Mouse (Mus musculus): ENCODE data around the gene Ppp2r3c. TPM values are rescaled to one million over a fixed set of nuclear protein-coding genes. Genes with fewer than 3 reads are reported as not detected.

Ppp2r3c gene
- polyA plus RNA-seq, 1 experiment, result 19.7 TPM

GRCm38 (mm10) chr12:55315192-55315591 lies 12.4 kb upstream of the Ppp2r3c start:
- H3K4me3 ChIP-seq (ENCODE audit: insufficient read depth, low read length), result no peak overlapping the region
- TF ChIP-seq POLR2A (IDR thresholded peaks at IDR 0.05; ENCODE audit: borderline replicate concordance, low read depth, low read length), result no peak
- no peak for TF ChIP-seq CTCF (IDR thresholded peaks at IDR 0.05; ENCODE audit: low read depth, low read length)
- peaks cover 4% of the 10 kb centered on the region; the same call in 1 of the 2 replicates for H3K4me1 ChIP-seq (ENCODE audit: control insufficient read depth, insufficient read depth, low read length)
- no peak overlapping the region for H3K27ac ChIP-seq (ENCODE audit: insufficient read depth, low read depth, low read length)

GRCm38 (mm10) chr12:55313901-55314300 lies 11.1 kb upstream of the Ppp2r3c start:
- peaks cover 4% of the 10 kb centered on the region; the same call in 1 of the 2 replicates for H3K4me1 ChIP-seq (ENCODE audit: control insufficient read depth, insufficient read depth, low read length)
- no peak overlapping the region for H3K4me3 ChIP-seq (ENCODE audit: insufficient read depth, low read length)
- no peak for TF ChIP-seq POLR2A (IDR thresholded peaks at IDR 0.05; ENCODE audit: borderline replicate concordance, low read depth, low read length)
- TF ChIP-seq CTCF (IDR thresholded peaks at IDR 0.05; ENCODE audit: low read depth, low read length), result no peak
- no peak overlapping the region for H3K27ac ChIP-seq (ENCODE audit: insufficient read depth, low read depth, low read length)

- no peak overlapping the region for H3K4me3 ChIP-seq (ENCODE audit: insufficient read depth, low read length)
- TF ChIP-seq CTCF (IDR thresholded peaks at IDR 0.05; ENCODE audit: low read depth, low read length), result no peak
- TF ChIP-seq POLR2A (IDR thresholded peaks at IDR 0.05; ENCODE audit: borderline replicate concordance, low read depth, low read length), result no peak
- peaks cover 4% of the 10 kb centered on the region; the same call in 1 of the 2 replicates for H3K4me1 ChIP-seq (ENCODE audit: control insufficient read depth, insufficient read depth, low read length)
- H3K27ac ChIP-seq (ENCODE audit: insufficient read depth, low read depth, low read length), result no peak overlapping the region
These were observed 9.0 kb upstream of the Ppp2r3c start for GRCm38 (mm10) chr12:55311841-55312240.

GRCm38 (mm10) chr12:55309501-55309900 lies 6.7 kb upstream of the Ppp2r3c start:
- no peaks in the 10 kb centered on the region for H3K4me1 ChIP-seq (ENCODE audit: control insufficient read depth, insufficient read depth, low read length)
- TF ChIP-seq POLR2A (IDR thresholded peaks at IDR 0.05; ENCODE audit: borderline replicate concordance, low read depth, low read length), result no peak
- TF ChIP-seq CTCF (IDR thresholded peaks at IDR 0.05; ENCODE audit: low read depth, low read length), result no peak
- H3K27ac ChIP-seq (ENCODE audit: insufficient read depth, low read depth, low read length), result no peak overlapping the region
- H3K4me3 ChIP-seq (ENCODE audit: insufficient read depth, low read length), result no peak overlapping the region

GRCm38 (mm10) chr12:55308731-55309130 lies 5.9 kb upstream of the Ppp2r3c start:
- Histone ChIP-seq H3K4me1 (ENCODE audit: control insufficient read depth, insufficient read depth, low read length) (peaks cover 4% of the 10 kb centered on the region; the same call in 1 of the 2 replicates), H3K27ac (ENCODE audit: insufficient read depth, low read depth, low read length) (no peak overlapping the region), H3K4me3 (ENCODE audit: insufficient read depth, low read length) (no peak overlapping the region)
- TF ChIP-seq CTCF (IDR thresholded peaks at IDR 0.05; ENCODE audit: low read depth, low read length), result no peak
- no peak for TF ChIP-seq POLR2A (IDR thresholded peaks at IDR 0.05; ENCODE audit: borderline replicate concordance, low read depth, low read length)

GRCm38 (mm10) chr12:55307566-55307965 lies 4.8 kb upstream of the Ppp2r3c start:
- Histone ChIP-seq H3K4me1 (ENCODE audit: control insufficient read depth, insufficient read depth, low read length) (peaks cover 4% of the 10 kb centered on the region; the same call in 1 of the 2 replicates), H3K27ac (ENCODE audit: insufficient read depth, low read depth, low read length) (no peak overlapping the region), H3K4me3 (ENCODE audit: insufficient read depth, low read length) (no peak overlapping the region)
- TF ChIP-seq CTCF (IDR thresholded peaks at IDR 0.05; ENCODE audit: low read depth, low read length) (no peak), POLR2A (IDR thresholded peaks at IDR 0.05; ENCODE audit: borderline replicate concordance, low read depth, low read length) (no peak)

- Histone ChIP-seq H3K4me3 (ENCODE audit: insufficient read depth, low read length) (no peak overlapping the region), H3K4me1 (ENCODE audit: control insufficient read depth, insufficient read depth, low read length) (peaks cover 6% of the 10 kb centered on the region), H3K27ac (ENCODE audit: insufficient read depth, low read depth, low read length) (no peak overlapping the region)
- TF ChIP-seq POLR2A (IDR thresholded peaks at IDR 0.05; ENCODE audit: borderline replicate concordance, low read depth, low read length) (no peak), CTCF (IDR thresholded peaks at IDR 0.05; ENCODE audit: low read depth, low read length) (no peak)
These were observed 3.6 kb upstream of the Ppp2r3c start for GRCm38 (mm10) chr12:55306371-55306770.

GRCm38 (mm10) chr12:55301472-55302300 lies 1.1 kb downstream of the Ppp2r3c start:
- Histone ChIP-seq H3K4me3 (ENCODE audit: insufficient read depth, low read length) (peak overlapping the region; percentile 69), H3K27ac (ENCODE audit: insufficient read depth, low read depth, low read length) (peak overlapping the region; percentile 92), H3K4me1 (ENCODE audit: control insufficient read depth, insufficient read depth, low read length) (peaks cover 25% of the 10 kb centered on the region)
- no peak for TF ChIP-seq POLR2A (IDR thresholded peaks at IDR 0.05; ENCODE audit: borderline replicate concordance, low read depth, low read length)
- no peak for TF ChIP-seq CTCF (IDR thresholded peaks at IDR 0.05; ENCODE audit: low read depth, low read length)

GRCm38 (mm10) chr12:55300820-55301351 lies 1.9 kb downstream of the Ppp2r3c start:
- Histone ChIP-seq H3K27ac (ENCODE audit: insufficient read depth, low read depth, low read length) (no peak overlapping the region), H3K4me1 (ENCODE audit: control insufficient read depth, insufficient read depth, low read length) (peaks cover 25% of the 10 kb centered on the region), H3K4me3 (ENCODE audit: insufficient read depth, low read length) (peak overlapping the region; percentile 69)
- TF ChIP-seq CTCF (IDR thresholded peaks at IDR 0.05; ENCODE audit: low read depth, low read length), result no peak

- H3K4me1 ChIP-seq (ENCODE audit: control insufficient read depth, insufficient read depth, low read length), result peaks cover 25% of the 10 kb centered on the region
- no peak for TF ChIP-seq CTCF (IDR thresholded peaks at IDR 0.05; ENCODE audit: low read depth, low read length)
- no peak for TF ChIP-seq POLR2A (IDR thresholded peaks at IDR 0.05; ENCODE audit: borderline replicate concordance, low read depth, low read length)
- peak within 1 kb of the TSS; percentile 3; the same call in 1 of the 2 replicates for H3K4me3 ChIP-seq (ENCODE audit: insufficient read depth, low read length)
- H3K27ac ChIP-seq (ENCODE audit: insufficient read depth, low read depth, low read length), result peak within 1 kb of the TSS; percentile 17
These were observed 3.5 kb downstream of the Ppp2r3c start, which contains the start of gene 1110008L16Rik for GRCm38 (mm10) chr12:55299336-55299735. 1110008L16Rik (plus strand) TSS chr12:55299577.

Data from bone marrow macrophage, adult 2 months (primary cell).